Mouse (Mus musculus) kidney, postnatal 25 days (tissue): ENCODE results near the gene Gm49325.

Source experiments
- DNase-seq, 2 experiments: peaks; one replicate each; pipeline ENCODE4 v3.0.0; 2021; ENCODE audit warnings: mixed read lengths in 2 of 2

Gm49325 gene

DNA sequence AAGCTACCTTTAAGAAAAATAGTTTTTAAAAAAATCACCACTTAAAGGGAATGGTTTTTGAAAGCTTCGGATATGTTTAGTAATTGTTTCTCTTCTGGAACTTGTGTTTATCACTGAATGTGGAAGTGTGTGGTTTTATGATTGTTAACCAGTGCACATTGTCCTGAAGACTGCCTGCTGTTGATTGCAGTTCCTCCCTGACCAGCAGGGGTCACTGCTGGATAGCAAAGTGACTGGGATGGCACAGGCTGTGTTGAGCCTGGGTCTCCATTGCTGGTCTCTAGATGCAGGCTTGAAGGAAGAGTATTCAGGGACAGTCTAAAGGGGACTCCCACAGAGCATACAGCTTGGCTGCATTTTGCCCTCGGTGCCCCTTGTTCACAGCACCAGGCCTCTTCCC lies 21.5 kb downstream of the Gm49325 start:
- DNase-seq: peak; percentile 79 to 86

DNA sequence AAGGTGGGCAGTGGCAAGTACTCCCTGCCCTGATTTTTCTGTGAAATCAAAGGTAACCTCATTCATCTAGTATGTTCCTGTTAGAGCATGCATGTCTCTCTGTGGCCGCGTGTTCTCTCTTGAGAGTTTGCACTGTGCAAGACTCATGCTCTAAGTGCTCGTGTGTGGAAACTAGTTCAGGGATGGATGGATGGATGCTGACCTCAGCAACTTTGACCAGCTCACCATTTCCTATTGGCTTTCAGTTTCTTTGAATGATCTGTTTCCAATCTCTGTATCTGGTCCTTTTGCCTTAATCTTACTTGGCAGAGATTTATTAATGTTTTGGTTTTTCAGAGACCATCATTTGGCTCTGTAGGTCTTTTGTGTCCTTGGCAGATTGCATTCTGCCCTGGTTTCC lies 23.2 kb downstream of the Gm49325 start:
- DNase-seq: no peak

DNA sequence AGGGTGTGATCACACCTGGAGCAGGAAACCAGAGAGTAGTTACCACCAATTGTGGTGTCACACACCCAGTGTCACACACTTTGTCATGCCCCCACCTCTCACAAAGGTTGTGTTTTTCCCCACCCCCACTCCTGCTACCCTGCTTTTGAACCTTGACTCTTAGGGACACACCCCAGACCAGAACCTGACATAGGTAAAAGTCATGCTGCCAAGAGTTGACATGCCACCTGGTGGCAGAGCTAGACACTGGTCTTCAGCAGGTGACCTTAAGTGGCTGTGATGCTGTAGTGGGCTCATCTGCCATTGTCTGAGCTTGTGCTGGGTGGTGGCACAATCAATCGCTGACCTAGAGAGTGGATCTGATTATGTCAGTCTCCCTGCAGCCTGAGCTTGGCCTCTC lies 24.0 kb downstream of the Gm49325 start:
- DNase-seq: peak in 1 of 2 experiments; percentile 28

DNA sequence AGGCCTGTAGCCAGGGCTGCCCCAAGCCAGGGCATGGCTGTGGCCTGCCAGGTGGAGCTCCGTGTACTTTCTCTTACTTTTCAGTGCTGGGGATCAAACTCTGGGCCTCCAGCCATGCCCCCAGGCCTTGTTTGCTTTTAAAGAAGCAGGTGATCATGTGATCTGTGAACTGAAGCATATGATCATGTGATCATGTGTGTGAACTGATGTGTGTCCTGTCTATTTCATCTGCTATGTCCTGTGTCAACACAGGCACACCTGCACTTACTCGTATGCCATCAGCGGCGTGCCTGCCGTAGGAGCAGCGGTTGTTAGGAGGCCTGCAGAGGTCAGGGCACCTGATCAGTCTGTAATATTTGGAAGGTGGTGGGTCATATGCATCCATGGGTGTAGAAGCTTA lies 28.0 kb downstream of the Gm49325 start:
- no peak for DNase-seq

DNA sequence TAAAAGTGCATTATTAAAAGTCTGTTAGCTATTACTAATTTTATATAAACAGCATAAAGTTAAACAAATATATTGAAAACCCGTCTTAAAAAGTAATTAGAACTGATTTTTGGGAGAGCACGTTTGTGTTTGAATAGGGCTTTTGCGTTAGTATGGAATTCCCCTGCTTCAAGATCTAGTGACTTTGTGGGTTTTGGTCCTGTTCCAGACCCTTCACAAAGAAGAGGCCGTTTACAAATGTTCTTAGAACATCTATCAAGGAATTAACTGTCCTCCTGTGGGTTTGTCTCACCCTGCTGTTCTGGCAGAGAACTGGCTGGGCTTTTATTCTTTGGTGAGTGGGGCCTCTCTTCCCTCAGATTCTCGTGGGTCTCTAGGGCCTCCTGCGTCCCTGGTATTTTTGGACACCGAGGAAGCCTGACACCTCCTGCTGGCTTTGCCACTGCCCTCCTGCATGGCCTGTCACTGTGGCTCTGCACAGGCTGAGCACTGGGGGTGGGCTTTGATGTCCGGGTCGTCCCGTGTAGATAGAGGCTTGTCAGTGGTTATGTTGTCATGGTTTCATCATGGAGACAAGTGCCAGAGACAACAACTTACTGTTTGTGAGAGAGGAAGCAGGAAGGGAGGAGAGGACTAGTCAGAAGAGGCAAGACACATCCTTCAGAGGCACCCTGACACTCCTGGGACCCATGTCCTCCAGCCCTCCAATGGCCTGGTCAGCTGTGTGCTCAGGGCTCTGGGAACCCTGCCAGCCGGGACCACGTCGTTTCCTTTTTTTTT lies 28.6 kb downstream of the Gm49325 start:
- DNase-seq: peak; percentile 54 to 70

DNA sequence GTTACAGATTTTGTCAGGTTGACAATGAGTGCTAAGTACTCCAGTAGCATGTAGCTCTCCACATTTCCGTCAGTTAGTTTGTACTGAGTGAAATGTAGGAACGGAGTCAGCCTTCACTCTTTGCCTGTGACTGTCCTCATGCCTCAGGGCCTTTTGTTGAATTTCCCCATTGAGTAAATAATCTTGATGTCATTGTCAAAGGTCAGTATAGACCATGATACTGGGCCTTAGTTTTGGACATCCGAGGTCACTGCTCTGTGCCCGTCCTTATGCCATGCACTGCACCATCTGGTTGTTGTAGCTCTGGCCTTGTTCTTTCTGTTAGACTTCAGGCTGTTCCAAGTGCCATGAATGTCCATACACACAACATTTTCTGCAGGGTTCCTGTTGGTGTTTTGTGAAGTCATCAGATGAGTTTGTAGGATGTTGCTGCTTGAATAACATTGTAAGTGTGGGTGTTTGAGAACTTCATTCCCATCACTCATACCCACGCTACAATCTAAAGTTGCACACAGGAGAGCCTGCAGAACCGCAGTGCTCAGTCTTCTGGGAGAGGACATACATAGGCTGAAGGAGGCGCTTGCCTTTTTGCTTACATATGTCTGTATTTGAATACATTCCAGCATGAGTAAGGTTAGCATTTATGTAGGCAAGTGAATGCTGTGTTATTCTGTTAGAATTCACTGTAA lies 30.4 kb downstream of the Gm49325 start:
- DNase-seq: no peak

DNA sequence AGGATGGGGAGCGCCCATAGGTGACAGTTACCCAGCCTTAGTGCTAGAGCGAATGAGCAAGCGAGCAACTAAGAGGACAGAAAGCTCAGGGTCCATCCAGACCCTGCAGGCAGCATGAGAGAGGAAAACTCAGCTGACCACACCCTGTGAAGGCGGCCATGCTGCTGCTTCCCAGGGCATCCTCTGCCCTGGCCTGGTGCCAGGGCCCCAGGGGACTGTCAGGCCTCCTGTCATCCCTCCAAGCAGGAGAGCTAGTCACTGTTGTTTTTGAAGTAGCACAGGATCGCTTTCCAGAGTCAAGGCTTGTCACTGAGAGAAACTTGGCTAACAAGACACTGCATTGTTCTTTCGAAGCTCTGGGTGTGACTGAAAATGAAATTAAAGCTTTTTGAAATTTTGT lies 33.0 kb downstream of the Gm49325 start:
- DNase-seq: peak; percentile 53 to 77

DNA sequence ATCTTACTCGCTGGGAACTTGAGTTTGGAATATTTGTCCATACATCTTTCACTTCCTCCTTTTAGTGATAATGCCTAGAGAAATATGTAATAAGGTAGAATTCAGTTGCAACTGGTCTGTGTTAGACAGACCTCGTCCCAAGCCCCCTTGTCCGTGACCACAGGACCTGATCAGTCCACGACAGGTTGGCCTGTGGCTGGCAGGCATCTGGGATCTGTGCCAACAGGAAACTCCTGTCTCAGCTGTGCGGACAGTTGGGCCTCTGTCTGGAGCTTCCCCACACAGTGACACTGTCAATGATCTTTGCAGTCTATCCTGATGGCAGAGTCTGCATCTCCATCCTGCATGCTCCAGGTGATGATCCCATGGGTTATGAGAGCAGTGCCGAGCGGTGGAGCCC lies 37.2 kb downstream of the Gm49325 start:
- DNase-seq: peak in 1 of 2 experiments; percentile 38

DNA sequence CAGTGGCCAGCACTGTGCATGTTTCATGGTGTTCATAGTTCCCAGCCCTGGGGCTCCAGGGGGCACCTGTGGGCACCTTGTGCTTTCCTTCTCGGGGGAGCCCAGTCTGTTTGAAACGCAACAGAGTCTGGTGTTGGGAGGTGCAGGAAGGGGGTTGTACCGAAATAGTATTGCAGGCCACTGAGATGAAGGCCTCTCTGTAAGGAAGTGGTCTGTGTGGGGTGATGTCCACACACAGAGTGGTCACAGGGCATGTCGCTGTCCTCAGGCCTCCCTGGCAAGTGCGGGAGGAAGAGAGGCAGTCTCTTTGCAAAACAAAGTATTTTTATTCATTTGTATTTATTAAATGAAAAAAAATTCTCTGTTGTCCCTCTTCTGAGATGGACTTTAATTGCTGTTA lies 39.6 kb downstream of the Gm49325 start:
- no peak for DNase-seq

DNA sequence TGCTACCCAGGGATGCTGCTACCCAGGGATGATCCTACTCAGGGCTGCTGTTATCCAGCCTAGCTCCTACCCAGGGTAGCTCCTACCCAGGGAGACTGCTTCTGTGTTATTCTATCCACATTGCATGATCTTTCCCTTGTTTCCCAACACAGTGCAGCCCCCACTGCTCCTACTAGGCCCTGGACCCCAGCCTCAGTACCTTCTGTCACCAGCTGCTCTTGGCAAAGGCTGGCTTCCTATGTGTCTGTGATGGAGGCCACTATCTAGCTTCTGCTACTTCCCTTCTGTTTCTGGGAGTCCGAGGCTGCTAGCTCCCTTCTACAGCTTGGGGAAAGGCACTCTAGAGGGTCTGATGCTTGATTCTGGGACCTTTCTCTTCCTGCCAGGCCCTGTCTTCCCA lies 41.5 kb downstream of the Gm49325 start:
- DNase-seq: no peak

DNA sequence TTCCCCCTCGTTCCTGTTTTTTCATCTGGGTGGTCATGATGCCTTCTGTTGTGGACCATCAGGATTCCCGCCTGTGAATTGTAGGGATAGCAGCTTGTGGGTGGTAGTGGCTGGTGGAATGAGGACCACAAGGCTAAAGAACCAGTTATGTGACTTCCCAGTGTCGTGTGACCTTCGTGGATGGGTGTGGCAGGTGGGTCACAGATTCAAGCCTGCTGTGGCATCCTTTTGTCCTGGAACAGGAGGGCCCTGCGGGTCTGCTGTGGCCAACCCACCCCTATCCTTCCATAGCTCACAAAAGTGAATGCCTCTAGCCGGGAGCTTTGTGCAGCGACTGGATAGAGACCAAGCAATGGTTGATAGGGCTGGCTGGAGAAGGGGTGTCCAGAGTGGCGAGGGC lies 41.9 kb downstream of the Gm49325 start:
- no peak for DNase-seq

DNA sequence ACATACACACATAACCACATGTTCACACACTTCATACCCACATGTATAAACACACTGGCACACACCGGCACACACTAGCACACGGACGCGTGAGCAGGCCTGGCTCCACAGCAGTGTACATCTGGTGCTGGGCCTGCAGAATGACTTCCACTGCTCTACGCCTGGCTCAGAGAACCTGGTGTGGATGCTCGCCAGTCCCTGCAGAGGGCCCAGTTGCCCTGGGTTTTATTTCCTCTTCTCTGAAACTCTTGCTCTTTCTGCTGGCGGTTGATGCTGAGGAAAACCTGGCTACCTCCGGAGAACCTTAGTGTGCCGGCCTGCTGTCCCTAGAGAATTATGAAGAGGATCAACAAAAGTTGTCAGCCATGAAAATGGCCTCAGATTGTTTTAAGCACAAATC lies 46.0 kb downstream of the Gm49325 start:
- DNase-seq: no peak

DNA sequence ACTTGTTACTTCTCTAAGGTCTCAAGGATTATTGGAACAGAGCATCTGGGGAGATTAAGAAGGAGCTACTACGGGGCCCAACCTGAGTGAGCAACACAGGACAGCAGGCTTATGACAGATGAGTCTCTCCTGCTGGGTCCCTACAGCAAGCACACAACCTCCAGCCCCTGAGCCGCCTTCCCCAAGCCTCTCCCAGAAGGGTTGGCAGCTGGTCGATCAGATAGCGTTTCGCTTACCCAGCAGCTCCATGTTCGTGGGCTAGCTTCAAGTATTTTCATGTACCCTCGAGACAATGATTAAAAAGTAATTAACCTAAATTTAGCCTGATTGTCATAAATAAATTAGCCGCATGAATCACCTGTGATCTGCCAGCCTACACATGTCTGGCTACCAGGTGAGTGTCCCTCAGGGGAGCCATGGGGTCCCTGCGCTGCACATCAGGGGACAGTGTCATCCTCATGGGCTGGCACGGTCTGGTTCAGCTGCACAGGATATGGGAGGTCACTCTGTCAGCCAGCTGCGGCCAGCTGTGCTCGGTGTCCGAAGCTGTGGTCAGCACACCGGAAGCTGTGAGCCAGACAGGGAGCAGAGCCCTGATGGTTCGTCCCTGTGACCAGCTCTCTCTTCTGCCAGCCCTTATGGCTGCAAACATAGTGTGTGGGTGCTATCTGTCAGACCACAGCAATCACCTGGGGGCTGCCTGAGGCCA lies 52.4 kb downstream of the Gm49325 start:
- peak; percentile 66 to 73 for DNase-seq

DNA sequence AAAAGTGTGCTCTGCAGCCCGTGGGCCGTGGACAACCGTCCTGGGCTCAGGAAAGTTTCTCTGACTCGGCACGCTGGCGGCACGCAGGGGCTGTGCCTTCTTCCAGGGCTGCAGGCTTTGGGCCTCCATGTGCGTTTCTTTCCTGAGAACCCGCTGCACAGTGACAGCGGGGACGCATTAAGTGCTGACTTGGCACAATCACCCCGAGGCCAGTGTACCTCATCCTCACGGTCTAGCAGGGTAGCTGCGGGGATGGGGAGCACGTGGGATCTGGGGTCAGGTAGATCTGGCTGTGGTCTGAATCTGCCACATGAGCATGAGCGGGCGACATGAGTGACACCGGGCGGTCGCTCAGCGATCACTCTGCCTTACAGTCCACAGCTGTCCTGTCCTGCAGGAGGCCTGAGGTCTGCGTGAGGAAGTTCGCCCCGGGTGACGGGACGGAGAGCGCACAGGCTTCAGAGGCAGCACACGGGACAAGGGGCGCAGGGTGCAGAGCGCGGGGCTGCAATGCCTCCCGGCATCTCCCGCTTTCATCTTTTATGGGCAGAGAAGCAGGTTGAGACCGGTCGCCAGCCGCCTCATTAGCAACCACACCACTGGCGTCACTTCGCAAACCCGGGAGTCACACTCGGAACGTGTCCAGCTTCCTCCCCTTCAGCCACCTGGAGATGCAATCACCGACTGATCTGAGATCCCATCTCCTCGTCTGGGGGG lies 58.1 kb downstream of the Gm49325 start:
- DNase-seq: no peak

DNA sequence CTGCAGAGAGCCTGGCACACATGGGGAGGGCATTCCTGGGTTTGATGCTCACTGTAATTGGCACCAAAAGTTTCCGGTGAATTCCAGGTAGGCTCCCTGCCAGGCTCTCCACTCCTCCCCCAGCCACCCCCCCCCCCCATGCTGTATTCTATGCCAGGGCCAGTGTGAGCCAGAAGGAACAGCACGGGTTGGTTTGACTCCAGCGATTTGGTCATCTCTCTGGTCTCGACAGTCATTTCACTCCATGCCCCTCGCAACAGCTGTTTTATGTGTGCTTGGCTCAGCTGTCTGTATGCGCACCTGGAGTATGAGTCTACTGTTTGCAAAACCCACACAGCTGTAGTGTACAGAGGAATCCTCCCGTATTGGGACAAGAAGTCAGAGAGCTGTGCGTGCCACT lies 60.3 kb downstream of the Gm49325 start:
- no peak for DNase-seq

DNA sequence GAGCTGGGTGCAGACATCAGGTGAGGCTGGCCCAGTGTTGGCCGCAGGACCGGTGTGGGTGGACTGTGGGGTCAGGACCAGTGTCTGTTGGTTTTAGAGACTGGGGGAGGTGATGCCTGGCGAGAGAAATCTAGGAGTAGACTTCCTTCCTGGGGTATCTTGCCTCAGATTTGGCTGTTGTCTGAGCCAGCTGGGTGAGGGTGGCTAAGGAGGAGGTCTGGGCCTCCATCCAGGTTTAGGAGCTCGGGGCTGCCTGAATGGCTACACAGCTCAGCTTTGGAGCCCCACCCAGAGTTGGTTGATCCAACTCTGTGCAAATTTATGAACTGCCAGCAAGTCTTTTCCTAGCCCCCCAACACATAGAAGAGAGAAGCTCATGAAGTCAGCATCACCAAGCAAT lies 61.4 kb downstream of the Gm49325 start:
- no peak for DNase-seq

DNA sequence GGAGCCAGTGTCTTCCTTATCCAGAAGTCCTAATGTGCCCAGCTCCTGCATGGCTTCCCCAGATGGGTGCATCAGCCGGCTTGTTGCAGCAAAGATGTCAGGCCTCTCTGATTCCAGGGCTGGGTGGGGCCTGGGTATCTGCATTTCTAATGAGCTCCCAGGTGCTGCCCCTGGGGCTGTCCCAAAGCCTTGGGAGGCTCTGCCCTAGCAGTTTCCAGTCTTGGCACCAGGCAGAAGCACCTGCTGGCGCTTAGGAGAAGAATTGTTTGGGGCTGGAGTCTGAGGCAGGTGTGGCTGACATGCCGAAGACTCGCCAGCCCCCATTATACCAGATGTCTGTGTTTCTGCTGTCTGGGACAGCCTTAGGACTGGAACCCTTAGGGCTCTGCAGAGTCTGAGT lies 64.7 kb downstream of the Gm49325 start:
- no peak for DNase-seq

DNA sequence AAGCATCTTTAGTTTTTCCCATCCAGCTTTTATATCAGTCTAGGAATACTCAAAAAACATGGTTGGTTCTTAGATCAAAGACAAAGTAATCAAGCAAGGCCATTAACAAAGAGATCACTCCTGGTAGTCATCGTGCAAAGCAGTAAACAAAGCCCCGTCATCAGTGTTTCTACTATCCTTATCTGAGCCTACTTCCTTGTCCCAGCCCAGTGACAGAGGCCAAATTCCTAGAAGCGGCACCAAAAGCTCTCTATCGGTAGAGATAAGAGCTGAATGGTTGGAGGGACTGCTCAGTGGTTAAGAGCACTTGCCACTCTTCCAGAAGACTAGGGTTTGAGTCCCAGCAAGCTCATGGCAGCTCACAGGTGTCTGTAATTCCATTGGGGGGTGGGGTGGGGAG lies 65.5 kb downstream of the Gm49325 start:
- DNase-seq: no peak

DNA sequence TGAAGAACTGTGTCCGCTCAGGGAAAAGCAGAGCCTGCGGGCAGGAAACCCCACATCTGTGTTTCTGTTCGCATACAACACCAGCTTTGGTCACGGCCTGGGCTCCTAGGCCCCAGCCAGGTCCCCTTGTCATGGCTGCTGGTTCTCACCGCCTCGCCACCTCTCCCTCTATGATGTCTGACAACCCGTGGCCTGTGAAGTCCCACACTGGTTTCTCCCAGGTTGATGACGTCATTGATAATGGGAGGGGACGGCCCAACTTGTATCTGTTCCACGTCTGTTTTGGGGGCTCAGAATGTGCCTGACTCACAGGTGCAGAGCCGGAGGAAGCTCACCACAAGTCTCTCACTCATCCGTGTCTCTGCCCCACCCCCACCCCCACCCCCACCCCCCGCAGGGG lies 67.8 kb downstream of the Gm49325 start:
- no peak for DNase-seq

DNA sequence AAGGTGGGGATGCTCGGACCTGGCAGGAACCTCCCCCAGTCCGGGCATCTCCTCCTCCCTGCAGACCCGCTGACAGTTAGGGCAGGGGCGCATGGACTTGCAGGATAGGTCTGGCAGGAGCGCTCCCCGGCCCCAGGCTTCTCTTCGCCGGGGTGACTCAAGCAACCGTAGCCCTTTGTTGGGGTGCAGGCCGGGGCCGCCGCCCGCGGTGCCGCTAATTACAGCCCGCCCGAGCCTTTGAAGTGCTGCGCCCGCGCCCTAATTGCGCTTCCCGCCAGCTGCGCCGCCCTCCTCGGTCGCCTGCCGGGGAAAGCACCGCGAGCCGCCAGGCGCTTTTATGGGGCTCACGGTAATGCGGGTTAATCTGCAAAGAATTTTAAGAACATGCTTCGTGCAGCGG lies 71.6 kb downstream of the Gm49325 start:
- DNase-seq: no peak

DNA sequence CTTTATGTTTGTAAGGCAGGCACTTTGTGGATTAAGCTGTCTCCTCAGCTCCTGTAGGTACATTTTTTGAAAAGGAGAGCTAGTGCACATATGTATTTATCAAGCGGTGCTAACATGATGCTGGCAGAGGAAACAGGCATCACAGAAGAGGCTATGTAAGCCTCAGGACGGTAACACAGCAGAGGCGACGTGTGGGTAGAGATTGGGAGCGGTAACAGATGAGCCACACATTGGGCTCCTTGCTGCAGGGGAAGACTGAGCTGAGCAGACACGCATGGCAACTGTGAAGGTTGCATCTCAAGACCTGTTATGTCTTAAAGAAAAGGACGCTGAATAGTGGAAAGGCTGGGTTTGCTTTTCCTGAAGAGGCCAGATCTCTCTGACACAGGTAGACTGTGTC lies 77.0 kb downstream of the Gm49325 start:
- DNase-seq: no peak

DNA sequence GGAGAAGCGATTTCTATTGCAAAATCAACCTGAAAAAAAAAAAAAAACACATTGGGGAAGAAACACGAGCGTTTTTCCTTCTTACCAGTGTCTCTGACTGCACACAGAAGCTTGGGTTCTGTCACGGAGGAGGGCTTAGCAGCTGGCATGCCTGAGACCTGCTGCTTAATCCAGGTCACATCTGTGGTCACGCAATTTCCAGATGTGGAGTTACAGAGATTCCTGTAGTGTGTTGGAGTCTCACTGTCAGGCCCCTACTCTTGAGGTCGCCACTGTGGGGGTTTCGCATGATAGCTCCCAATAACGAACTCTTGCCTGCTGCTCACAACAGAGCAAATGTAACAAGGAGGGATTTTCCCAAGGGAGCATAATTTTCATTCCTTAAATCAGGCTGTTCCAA lies 78.2 kb downstream of the Gm49325 start:
- no peak for DNase-seq
